18 mouse cellular contexts compared by ENCODE assay signal in the genomic region with DNA sequence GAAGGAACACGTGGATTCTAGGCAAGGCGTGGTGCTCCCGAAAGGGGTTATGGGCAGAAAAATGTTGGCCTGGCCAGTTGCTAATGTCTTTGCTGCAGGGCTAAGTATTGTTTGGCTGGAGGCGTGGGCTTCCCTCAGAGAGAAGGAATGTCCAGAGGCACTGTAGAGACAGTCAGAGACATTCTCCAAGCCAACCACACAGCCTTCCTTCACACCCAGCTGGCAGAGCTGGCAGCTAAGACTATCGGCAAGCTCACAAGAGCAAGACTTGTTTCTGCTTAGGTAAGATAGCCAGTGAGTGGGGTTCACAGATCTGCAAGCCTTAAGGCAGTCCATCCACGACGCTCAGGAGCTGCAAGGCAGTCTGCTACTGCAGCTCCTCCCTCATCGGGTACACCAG. TPM values are rescaled to one million over a fixed set of nuclear protein-coding genes. Genes with fewer than 3 reads are reported as not detected.
A peak's percentile ranks its signal among the peaks of the same experiment; 100 is the strongest.
DNase-seq lines count a peak whose midpoint lies in the region; ATAC-seq and TF ChIP-seq lines count a peak whose summit lies in the region.
"Had no signal": no experiment of that assay in that cellular context is flagged by ENCODE, and none has a peak within 500 bp of the region (broad histone marks: within the 10 kb centered on the region; RNA-seq: fewer than 3 reads in every experiment).

No protein-coding gene starts in this region.

- H3K36me3 ChIP-seq in embryonic facial prominence, embryonic 12.5 days: peaks cover 30% of the 10 kb centered on the region
- peaks cover 40% of the 10 kb centered on the region for H3K36me3 ChIP-seq in embryonic facial prominence, embryonic 10.5 days (replicated peaks)
- H3K36me3 ChIP-seq in lung, embryonic 15.5 days: 0 out of 2 replicates have a peak, but pooled peaks cover 4% of the 10 kb centered on the region

- H3K9me3 ChIP-seq in embryonic facial prominence, embryonic 12.5 days: no peaks in the 10 kb centered on the region
- H3K9me3 ChIP-seq in embryonic facial prominence, embryonic 10.5 days: no peaks in the 10 kb centered on the region
- no peaks in the 10 kb centered on the region for H3K9me3 ChIP-seq in lung, embryonic 15.5 days
- H3K9me3 ChIP-seq: forebrain, embryonic 13.5 days; kidney, embryonic 15.5 days; midbrain, embryonic 13.5 days had no signal

- no peak for TF ChIP-seq CTCF in lung, adult 2 months (IDR thresholded peaks at IDR 0.05; ENCODE audit: insufficient read depth, low read length)

- no peak for TF ChIP-seq POLR2A in lung, adult 2 months (IDR thresholded peaks at IDR 0.05; ENCODE audit: borderline replicate concordance, extremely low read depth, low read depth, low read length)

- WGBS in embryonic facial prominence, embryonic 12.5 days: 44% methylated on average over 8 of the region's 8 CpGs
- 59% methylated on average over 8 of the region's 8 CpGs for WGBS in embryonic facial prominence, embryonic 10.5 days
- 59% methylated on average over 8 of the region's 8 CpGs for WGBS in lung, embryonic 15.5 days
- 51% methylated on average over 8 of the region's 8 CpGs for WGBS in lung, adult 2 months

- no peak overlapping the region for H3K4me3 ChIP-seq in embryonic facial prominence, embryonic 12.5 days
- no peak overlapping the region for H3K4me3 ChIP-seq in embryonic facial prominence, embryonic 10.5 days
- no peak overlapping the region for H3K4me3 ChIP-seq in lung, embryonic 15.5 days
- H3K4me3 ChIP-seq in lung, adult 2 months (replicated peaks; ENCODE audit: extremely low read depth, low read depth, low read length): no peak overlapping the region
- H3K4me3 ChIP-seq: forebrain, embryonic 13.5 days; kidney, embryonic 15.5 days; left cerebral cortex, adult 2 months; midbrain, embryonic 13.5 days had no signal

- no peaks in the 10 kb centered on the region for H3K27me3 ChIP-seq in embryonic facial prominence, embryonic 12.5 days
- no peaks in the 10 kb centered on the region for H3K27me3 ChIP-seq in embryonic facial prominence, embryonic 10.5 days (replicated peaks; ENCODE audit: low read depth, poor library complexity, severe bottlenecking)
- H3K27me3 ChIP-seq in lung, embryonic 15.5 days: no peaks in the 10 kb centered on the region
- H3K27me3 ChIP-seq: forebrain, embryonic 13.5 days; kidney, embryonic 15.5 days; midbrain, embryonic 13.5 days had no signal

- DNase-seq in embryonic facial prominence, embryonic 10.5 days (ENCODE audit: low spot score): no peak
- no peak for DNase-seq in lung, adult 2 months
- no peak for DNase-seq in kidney, postnatal 25 days
- no peak for DNase-seq in B cell, adult 2 months
- DNase-seq: adrenal gland, postnatal 14 days; cerebellum, postnatal 10 days; thymus, postnatal 25 days had no signal

- H3K9ac ChIP-seq in embryonic facial prominence, embryonic 12.5 days: no peak overlapping the region
- H3K9ac ChIP-seq in lung, embryonic 15.5 days: no peak overlapping the region
- H3K9ac ChIP-seq: forebrain, embryonic 13.5 days; kidney, embryonic 15.5 days; midbrain, embryonic 13.5 days had no signal

- peaks cover 34% of the 10 kb centered on the region for H3K4me1 ChIP-seq in embryonic facial prominence, embryonic 12.5 days
- peaks cover 56% of the 10 kb centered on the region for H3K4me1 ChIP-seq in embryonic facial prominence, embryonic 10.5 days
- H3K4me1 ChIP-seq in lung, embryonic 15.5 days: peaks cover 60% of the 10 kb centered on the region
- H3K4me1 ChIP-seq in lung, adult 2 months (ENCODE audit: control insufficient read depth, insufficient read depth, low read length): peaks cover 32% of the 10 kb centered on the region

- H3K27ac ChIP-seq in embryonic facial prominence, embryonic 12.5 days: peak overlapping the region; percentile 13; the same call in 1 of the 2 replicates
- no peak overlapping the region for H3K27ac ChIP-seq in embryonic facial prominence, embryonic 10.5 days (replicated peaks)
- peak overlapping the region; percentile 93 for H3K27ac ChIP-seq in lung, embryonic 15.5 days
- H3K27ac ChIP-seq: forebrain, embryonic 13.5 days; kidney, embryonic 15.5 days; left cerebral cortex, adult 2 months; midbrain, embryonic 13.5 days had no signal

- ATAC-seq in embryonic facial prominence, embryonic 12.5 days (ENCODE audit: insufficient number of reproducible peaks, insufficient read depth, low FRiP score, low TSS enrichment): no peak
- ATAC-seq in lung, embryonic 15.5 days (ENCODE audit: borderline replicate concordance, extremely low read depth, low FRiP score, low TSS enrichment): no peak
- ATAC-seq in erythroid progenitor cell, adult 5-6 weeks (replicated peaks; ENCODE audit: low FRiP score, poor library complexity, severe bottlenecking): peak; percentile 71
- peak; percentile 26; the same call in 1 of the 2 replicates for ATAC-seq in megakaryocyte, adult 5-6 weeks (ENCODE audit: poor library complexity, severe bottlenecking)
- ATAC-seq: forebrain, embryonic 13.5 days; midbrain, embryonic 13.5 days had no signal

- no peak overlapping the region for H3K4me2 ChIP-seq in embryonic facial prominence, embryonic 12.5 days (replicated peaks)
- H3K4me2 ChIP-seq in lung, embryonic 15.5 days: no peak overlapping the region
- H3K4me2 ChIP-seq: forebrain, embryonic 13.5 days; kidney, embryonic 15.5 days; midbrain, embryonic 13.5 days had no signal

RNA-seq across cellular contexts. Expression of gene Ssh1, which starts 16.4 kb away (rescaled TPM):
- 18.1 and 20.4 TPM in 2 replicates for polyA plus RNA-seq in embryonic facial prominence, embryonic 12.5 days (2016; fragmentation: Nextera tagmentation; extraction: Ambion mirVana)
- polyA plus RNA-seq in embryonic facial prominence, embryonic 10.5 days (2016; fragmentation: Nextera tagmentation; extraction: Ambion mirVana): 15.6 and 17.9 TPM in 2 replicates
- polyA plus RNA-seq in lung, embryonic 15.5 days (2015; fragmentation: Nextera tagmentation; extraction: Ambion mirVana): 15.7 and 16.6 TPM in 2 replicates
- 22.1 and 27.3 TPM in 2 replicates for polyA plus RNA-seq in lung, adult 2 months (2012; rRNA removed)
- 21.3 and 31.9 TPM in 2 replicates for total RNA-seq in erythroid progenitor cell, adult 5-6 weeks (2015; ENCODE audit: low replicate concordance)
- 30.9 and 43.1 TPM in 2 replicates for total RNA-seq in erythroid progenitor cell, adult 5-6 weeks (2017; ENCODE audit: low replicate concordance)
- 10.2 and 10.4 TPM in 2 replicates for total RNA-seq in megakaryocyte, adult 5-6 weeks (2015)
- total RNA-seq in megakaryocyte, adult 5-6 weeks (2017): 4.7 and 4.9 TPM in 2 replicates

RNA-seq across cellular contexts. Expression of gene Dao, which starts 26.2 kb away (rescaled TPM):
- not detected in 2 replicates for polyA plus RNA-seq in embryonic facial prominence, embryonic 12.5 days (2016; fragmentation: Nextera tagmentation; extraction: Ambion mirVana)
- polyA plus RNA-seq in embryonic facial prominence, embryonic 10.5 days (2016; fragmentation: Nextera tagmentation; extraction: Ambion mirVana): not detected in 2 replicates
- polyA plus RNA-seq in lung, embryonic 15.5 days (2015; fragmentation: Nextera tagmentation; extraction: Ambion mirVana): not detected in 2 replicates
- 0.05 and 0.17 TPM in 2 replicates for polyA plus RNA-seq in lung, adult 2 months (2012; rRNA removed)
- not detected in 2 replicates for total RNA-seq in erythroid progenitor cell, adult 5-6 weeks (2015; ENCODE audit: low replicate concordance)
- total RNA-seq in erythroid progenitor cell, adult 5-6 weeks (2017; ENCODE audit: low replicate concordance): not detected in 2 replicates
- not detected in 2 replicates for total RNA-seq in megakaryocyte, adult 5-6 weeks (2015)
- not detected in 2 replicates for total RNA-seq in megakaryocyte, adult 5-6 weeks (2017)
- total RNA-seq: adrenal gland, postnatal 14 days; hematopoietic stem cell, adult 5-6 weeks; left cerebral cortex, adult 2 months; MEL had no signal
- polyA plus RNA-seq: forebrain, embryonic 13.5 days; midbrain, embryonic 13.5 days; neural tube, embryonic 14.5 days had no signal

Comparison
In these comparisons a context has a peak if more than half of its experiments do, and no peak if none do; other contexts are left out.
1. ATAC-seq: peak in erythroid progenitor cell, adult 5-6 weeks (single experiment) and megakaryocyte, adult 5-6 weeks (single experiment); none in embryonic facial prominence, embryonic 12.5 days (single experiment) and lung, embryonic 15.5 days (single experiment).